Mouse (Mus musculus) MEL-GATA-1-ER (cell line): ENCODE data around the gene Tex33.

Experiments used
- DNase-seq: peaks from one replicate; pipeline ENCODE4 v3.0.0-alpha.2; 2012; ENCODE audit warnings: low read depth; ENCODE audit errors: extremely low read depth

Gene Tex33

GRCm38 (mm10) chr15:78395478-78395962 is at the start of gene Tex33:
Gene Tex33, minus strand, starts transcription at chr15:78395912.
- no peak for DNase-seq

GRCm38 (mm10) chr15:78443857-78444256 is 48.1 kb upstream of the Tex33 start:
- no peak for DNase-seq

DNA sequence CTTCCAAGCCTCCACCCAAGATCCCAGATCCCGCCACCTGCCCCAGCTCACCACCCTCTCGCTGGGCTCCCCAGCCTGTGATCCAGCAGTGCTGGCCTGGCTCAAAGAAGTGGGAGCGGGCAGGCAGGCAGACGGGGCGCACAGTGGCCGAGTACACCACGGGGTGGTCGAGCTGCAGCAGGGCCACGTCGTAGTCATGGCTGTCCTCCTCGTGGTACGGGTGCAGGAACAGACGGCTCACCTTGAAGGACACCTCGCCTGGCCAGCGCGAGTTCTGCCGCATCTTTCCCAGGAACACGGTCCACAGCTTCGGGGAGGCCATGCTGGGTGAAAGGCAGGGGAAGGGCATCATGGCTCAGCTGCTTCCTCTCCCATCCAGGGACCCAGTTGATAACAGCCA is 46.5 kb upstream of the Tex33 start:
- no peak for DNase-seq

GRCm38 (mm10) chr15:78438973-78439372 is 43.3 kb upstream of the Tex33 start:
- DNase-seq = no peak

DNA sequence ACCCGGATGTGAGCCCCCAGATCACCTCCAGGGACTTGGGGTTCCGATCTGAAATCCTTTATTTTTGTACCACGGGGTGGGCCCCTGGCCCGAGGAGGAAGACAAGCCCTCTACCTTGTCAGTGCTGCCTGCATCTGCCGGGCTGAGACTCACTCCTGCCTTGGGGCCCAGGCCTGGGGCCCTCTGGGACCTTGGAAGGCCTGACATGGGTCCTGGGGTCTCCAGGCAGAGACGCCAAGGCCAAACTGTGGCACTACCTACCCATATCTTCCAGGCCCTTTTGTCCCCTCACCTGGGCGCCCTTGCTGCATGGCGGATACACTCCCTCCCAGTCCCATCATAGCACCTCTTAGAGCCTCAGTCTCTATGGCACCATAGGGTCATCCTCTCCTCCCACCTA is 42.8 kb upstream of the Tex33 start:
- DNase-seq = no peak

DNA sequence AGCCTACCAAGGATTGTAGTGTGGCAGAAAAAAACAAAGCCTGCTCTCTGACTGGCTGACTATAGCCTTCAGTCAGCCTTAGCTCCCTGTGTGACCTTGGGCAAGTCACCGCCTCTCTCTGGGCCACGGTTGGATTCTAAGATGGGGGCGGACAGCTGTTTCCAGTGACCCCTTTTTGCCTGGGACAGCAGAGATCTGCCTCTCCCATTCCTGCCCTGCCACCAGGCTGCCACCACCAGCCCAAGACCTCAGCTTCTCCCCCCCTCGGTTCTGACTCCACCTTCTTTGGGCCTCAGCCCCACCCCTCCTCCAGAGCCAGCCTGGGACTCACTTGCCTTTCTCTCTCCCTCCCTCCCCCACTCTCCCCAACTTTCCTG is 42.3 kb upstream of the Tex33 start:
- no peak for DNase-seq

DNA sequence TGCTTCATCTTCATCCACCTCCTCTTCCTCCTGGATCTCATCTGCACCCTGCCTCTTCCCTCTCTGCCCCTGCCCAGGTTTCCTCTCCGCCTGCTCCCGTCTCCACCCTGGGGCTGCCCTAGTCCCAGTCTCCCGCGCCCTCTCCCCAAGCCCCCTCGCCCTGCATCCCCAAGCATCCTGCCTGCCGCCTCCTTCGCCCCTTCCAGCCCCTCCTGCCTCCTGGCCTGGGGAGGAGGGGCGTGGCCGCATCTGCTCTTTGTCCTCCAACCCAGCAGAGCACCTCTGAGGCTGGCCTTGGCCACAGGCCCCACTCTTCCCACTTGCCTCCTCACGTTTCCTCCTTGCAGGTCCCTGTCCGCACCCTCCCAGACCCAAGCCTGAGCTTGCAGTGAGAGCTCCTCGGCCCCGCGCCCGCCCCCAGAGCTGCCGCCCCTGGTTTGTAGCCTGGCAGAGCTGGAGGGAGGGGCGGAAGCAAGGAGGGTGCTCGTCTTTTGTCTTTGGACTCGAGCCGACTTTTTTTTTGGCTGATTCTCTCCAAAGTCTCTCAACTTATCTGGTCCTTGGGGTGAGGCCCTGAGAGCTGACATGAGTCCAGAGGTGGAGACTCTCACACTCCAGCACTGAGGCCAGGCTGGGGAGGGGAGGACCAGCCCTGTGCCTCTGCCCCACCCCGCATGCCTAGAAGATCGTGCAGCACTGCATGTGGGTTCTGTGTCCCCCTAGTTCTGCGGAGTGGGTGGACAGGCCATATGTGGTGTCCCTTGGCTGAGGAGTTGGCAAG is 41.7 kb upstream of the Tex33 start:
- DNase-seq = no peak

- DNase-seq = no peak
Measured at GRCm38 (mm10) chr15:78436380-78437192, 40.9 kb upstream of the Tex33 start.

- DNase-seq = no peak
Measured at GRCm38 (mm10) chr15:78435681-78436080, 40.0 kb upstream of the Tex33 start.

- DNase-seq = no peak
Measured at GRCm38 (mm10) chr15:78434896-78435520, 39.3 kb upstream of the Tex33 start.

DNA sequence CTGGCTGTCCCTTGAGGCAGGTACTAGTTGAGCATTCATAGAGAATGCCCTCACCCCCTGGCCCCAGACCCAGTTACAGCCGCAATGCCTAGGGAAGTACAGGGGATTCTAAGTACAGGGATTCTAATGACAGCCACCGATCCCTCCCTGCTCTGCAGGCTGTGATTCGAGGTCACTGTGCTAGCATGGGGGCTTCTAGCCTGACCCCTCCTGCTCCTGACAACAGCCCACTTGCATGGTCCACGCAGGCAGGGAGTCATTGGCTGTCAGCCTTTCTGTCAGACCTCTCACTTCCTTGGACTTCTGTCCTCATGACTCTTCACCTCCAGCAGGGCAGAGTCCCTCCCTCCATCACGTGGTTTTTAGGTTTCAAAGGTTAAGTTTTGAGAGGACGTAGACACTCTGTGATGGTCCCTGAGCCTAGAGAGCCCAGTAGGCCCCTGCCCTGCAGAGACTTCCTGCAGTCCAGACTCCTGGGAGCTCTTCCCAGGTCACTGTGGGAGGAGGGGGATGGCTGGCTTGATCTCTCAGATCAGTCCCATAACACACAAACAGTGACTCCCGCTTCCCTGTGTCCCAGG is 35.9 kb upstream of the Tex33 start:
- no peak for DNase-seq

- DNase-seq = no peak
Measured at GRCm38 (mm10) chr15:78430874-78431273, 35.2 kb upstream of the Tex33 start.

DNA sequence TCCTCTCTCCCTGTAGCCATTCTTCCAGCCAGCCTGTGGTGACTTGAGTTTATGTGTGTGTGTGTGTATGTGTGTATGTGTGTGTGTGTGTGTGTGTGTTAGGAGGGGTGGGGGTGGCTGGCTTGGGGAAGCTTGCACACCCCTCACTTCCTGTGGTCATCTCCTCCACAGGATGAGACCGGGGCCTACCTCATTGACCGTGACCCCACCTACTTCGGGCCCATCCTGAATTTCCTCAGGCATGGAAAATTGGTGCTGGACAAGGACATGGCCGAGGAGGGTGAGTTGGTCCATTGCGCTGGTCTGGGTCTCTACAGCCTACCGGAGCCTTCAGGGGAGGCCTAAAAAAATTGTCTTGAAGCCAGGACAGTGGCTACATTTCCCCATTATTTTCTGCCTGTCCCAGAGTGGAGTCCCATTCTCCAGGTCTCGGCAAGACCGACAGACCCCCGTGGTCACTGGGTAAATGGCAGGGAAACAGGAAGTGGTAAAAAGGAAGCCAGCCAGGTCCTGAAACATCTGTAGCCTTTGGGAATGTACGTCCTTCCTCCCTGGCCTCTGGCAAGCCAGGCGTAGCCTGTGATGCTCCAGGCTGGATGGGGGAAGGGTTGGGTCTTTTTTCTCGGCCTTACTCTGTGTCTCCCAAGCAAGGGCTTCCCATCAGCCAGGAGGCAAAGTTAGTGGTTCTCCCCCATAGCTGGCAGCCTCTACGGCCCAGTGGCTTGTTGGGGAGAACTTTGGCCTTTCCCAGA is 34.3 kb upstream of the Tex33 start:
- no peak for DNase-seq

DNA sequence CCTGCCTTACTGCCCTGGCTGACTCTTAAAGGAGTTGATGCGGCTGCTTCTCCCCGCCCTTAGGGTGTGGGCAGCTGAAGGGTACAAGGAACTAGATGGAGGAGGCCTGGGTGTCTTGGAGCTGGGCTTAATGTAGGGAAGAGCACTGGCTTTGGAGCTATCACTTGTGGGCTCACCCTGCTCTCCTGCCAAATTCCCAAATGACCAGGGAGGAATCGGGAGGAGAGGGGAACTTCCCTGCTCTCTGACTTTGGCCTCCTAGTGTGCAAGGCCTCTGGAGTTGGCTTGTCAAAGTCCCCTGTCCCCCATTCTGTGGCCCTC is 33.4 kb upstream of the Tex33 start:
- no peak for DNase-seq

GRCm38 (mm10) chr15:78428391-78429138 is 32.9 kb upstream of the Tex33 start, which contains the start of gene Kctd17:
Gene Kctd17, plus strand, starts transcription at chr15:78428564.
- no peak for DNase-seq

DNA sequence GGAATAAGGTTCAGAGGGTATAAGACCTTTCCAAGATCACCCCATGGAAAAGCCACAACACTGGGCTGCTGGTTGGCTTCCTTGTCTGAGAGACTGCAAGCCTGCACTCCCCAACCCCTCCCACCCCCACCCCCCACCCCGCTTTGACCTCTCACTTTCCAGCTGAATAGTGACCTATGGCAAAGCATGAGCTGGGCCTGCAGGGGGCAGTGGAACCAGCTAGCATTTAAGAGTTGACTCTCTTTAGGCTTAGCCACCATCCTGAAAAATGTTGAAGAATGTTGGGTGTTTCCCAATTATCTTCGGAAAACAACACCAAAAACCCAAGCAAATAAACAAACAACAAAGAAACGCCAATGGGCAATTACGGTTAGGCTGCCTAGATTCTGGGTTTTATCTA is 29.5 kb upstream of the Tex33 start:
- no peak for DNase-seq

DNA sequence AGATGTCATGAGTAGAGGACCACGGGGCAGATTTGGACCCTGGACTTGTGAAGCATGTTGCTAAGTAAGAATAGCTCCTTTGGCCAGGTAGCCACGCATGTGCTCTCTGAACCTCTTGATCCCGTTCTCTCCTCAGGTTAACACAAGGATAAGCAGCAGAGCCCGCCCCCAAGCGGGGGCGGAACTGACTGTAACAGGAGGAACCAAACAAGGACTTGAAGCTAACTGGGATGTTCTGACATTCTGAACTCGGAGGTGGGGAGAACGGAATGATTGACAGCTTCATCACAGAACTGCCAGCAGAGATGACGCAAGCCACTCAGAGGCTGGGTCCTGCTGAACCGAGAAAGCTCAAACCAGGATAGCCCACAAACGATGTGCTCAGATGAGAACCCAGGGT is 28.8 kb upstream of the Tex33 start:
- DNase-seq = no peak

DNA sequence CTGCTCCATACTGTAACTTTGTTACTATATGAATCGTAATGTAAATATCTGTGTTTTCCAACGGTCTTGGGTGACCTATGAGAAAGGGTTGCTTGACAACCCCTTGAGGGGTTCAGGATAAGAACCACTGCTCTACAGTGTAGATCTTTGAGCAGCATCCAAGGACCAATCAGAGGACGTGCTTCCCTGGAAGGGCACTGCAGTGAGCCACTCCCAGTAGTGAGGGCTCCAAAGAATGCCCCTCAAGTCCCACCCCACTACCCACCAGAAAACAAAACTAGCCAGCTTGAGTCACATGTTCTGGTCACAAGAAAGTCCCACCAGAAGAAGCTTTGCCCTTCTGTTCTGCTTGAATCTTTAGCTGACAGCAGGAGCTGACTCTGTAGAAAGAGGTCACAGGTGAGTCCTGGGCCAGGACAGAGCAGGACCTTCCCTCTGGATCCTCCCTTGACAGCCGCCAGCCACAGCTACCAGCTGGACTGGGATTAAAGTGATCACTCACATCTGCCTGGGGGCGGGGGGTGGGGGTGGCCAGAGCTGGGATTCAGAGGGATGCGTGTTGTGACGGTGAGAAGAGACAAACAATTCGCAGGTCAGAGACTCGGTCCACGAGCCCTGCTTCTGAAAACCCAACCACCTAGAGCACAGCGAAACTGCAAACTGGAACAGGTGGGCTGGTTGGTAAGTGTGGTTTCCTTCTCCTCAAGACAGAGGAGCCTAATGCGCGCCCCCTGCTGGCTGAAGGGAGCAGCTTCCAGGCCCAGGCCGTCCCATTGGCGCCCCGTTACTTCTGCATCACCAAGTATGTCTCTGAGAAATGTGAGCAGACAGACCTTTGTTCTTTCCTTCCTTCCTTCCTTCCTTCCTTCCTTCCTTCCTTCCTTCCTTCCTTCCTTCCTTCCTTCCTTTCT is 26.6 kb upstream of the Tex33 start:
- no peak for DNase-seq

GRCm38 (mm10) chr15:78420395-78420794 is 24.7 kb upstream of the Tex33 start:
- no peak for DNase-seq
